Mouse (Mus musculus): Measurements from ENCODE around the gene Smarcad1. TPM values are rescaled to one million over a fixed set of nuclear protein-coding genes. Genes with fewer than 3 reads are reported as not detected.

The Smarcad1 gene
- polyA plus RNA-seq (2014; fragmentation: Illumina TruSeq; extraction: RNeasy Lipid Tissue Mini Kit (QIAGEN cat#74804); ENCODE audit: low read depth, low replicate concordance), result 58.0 TPM

GRCm38 (mm10) chr6:65042491-65043171 lies at the start of gene Smarcad1:
Smarcad1 (plus strand) TSS chr6:65042583.

GRCm38 (mm10) chr6:65144621-65145205 lies 102.3 kb downstream of the Smarcad1 start, which contains the start of gene Hpgds:
Hpgds (minus strand) TSS chr6:65144908.

Other genes starting within 250 kb of the Smarcad1 start
- 3.4 TPM for gene Hpgds, start 102.3 kb downstream of the Smarcad1 start, polyA plus RNA-seq (2014; fragmentation: Illumina TruSeq; extraction: RNeasy Lipid Tissue Mini Kit (QIAGEN cat#74804); ENCODE audit: low read depth, low replicate concordance)